Mouse (Mus musculus) liver, postnatal 0 days (tissue): ENCODE data around the gene Szrd1.

Experiments used
- CTCF ChIP-seq: sonication (generic); IDR thresholded peaks from 2 replicates; pipeline ENCODE4 v1.5.1; 2016; ENCODE audit warnings: antibody characterized with exemption, low read depth
- EP300 ChIP-seq: IDR thresholded peaks from 2 replicates; pipeline ENCODE4 v1.6.1; 2016; ENCODE audit warnings: antibody characterized with exemption, low read depth, mild to moderate bottlenecking

- TF ChIP-seq CTCF, result no peak
- TF ChIP-seq EP300, result peak; percentile 48; the same call in 1 of the 2 replicates
Measured at GRCm38 (mm10) chr4:141076761-141077506, 62.6 kb downstream of the Szrd1 start.
